Mouse (Mus musculus) c-Kit-positive CD71-positive TER-119-negative erythroid progenitor cells, embryonic 14.5 days (primary cell): ENCODE data around the gene Zic5.
"Not testable (repeated sequence)": the region's sequence is repeated elsewhere in the genome, so short reads cannot be mapped to it uniquely, and the experiment has no call there.

Source experiments
- DNase-seq: peaks from one replicate; pipeline ENCODE4 v3.0.0-alpha.2; 2013; ENCODE audit warnings: low read depth

Zic5 gene

DNA sequence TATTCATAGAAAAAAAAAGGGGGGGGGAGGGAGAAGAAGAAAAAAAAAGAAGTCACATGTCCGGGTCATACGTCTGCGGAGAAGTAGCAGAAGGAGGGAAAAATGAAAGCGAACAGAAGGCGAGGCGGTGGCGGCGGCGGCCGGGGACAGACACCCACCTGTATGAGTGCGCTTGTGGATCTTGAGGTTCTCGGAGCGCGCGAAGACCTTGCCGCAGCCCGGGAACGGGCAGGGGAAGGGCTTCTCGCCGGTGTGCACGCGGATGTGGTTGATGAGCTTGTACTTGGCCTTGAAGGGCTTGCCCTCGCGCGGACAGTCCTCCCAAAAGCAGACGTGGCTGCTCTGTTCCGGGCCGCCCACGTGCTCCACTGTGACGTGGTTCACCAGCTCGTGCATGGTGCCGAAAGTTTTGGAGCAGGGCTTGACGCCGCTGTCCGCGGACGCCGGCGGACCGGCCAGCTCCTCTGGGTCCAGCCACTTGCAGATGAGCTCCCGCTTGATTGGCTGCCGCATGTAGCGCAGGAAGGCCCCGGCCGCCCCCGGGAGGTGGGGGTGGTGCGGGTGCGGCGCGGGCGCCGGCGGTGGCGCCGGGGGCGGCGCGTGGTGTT lies 1.6 kb downstream of the Zic5 start:
- not testable (repeated sequence) for DNase-seq

DNA sequence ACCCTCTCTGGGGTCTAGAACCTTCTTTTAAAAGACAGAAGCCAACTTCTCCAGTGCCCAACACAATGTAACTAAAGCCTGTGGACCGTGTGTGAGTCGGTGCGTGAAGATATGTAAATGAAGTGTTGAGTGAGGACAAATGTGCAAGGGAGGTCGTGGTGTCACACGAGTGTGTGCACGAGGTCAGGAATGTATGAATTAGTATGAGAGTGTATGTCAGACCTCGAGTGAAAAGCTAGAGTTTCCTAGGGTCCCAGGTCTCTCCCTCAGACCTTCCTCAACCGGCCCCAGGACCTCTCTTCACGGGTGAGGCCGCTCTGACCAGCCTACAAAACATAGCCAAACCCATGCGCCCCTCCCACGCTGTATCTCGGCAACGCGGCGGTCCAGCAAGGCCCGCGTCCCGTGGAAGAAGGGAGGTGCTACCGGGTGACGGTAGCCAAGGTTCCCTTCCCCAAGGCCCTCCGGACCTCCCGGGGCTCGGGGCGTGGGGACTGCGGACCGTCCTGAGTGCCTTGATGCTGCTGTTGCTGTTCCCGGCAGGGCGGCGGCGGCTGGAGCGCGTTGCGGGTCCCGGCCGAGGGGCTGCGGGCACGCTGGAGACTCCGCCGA lies 2.3 kb downstream of the Zic5 start:
- no peak for DNase-seq

DNA sequence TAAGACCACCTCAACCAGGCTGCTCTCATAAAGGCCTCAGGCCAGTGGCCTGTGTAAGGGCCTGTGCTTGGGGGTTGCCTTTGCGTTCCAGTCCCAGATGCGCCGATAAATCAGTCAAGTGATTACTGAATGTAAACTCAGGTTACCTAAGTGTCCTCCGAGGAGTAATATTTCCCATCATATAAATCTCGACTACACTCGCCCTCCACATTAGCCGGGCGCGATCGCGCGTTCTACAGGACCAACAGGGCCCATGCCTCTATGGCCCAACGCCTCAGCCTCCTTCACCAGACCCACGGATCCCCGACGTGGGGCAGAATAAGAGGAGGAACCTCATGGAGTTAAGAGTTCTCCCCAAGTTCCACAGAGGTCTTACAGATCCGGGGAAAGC lies 2.8 kb downstream of the Zic5 start:
- no peak for DNase-seq

DNA sequence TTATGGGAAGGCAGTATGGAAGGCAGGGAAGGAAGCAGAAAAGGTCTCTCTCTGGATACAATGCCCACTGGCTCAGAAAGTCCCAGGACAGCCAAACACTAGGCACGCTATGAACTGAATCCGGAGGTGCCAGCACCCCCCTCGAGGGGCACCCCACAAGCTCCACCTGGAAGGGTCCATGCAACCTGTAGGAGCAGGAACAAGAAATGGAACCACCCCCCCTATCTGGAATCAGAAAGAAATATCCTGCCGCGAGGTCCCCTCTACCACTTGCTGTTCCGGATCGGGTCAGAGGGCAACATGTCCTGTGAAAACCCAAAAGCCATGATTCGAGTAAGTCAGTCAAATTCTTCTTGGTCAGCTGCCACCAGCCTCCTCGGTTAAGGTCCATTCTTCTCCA lies 3.5 kb downstream of the Zic5 start:
- no peak for DNase-seq

DNA sequence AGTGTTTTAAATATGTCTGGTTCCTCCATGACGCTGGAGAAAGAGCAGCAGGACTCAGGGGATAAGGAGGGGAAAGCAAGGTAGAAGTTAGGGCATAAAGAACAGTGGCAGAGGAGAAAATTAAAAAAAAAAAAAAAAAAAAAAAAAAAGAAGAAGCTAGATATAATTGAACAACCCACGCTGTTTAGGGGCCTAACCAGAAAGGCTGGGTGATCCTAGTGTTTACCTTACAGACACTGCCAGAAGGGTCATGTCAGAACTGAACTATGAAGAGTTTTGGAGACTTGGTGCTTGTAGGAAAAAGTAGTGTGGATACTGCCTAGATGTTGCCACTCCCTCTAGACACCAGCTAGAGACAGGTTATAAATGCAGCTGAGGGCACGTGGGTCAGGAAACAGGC lies 4.0 kb downstream of the Zic5 start:
- DNase-seq: no peak

DNA sequence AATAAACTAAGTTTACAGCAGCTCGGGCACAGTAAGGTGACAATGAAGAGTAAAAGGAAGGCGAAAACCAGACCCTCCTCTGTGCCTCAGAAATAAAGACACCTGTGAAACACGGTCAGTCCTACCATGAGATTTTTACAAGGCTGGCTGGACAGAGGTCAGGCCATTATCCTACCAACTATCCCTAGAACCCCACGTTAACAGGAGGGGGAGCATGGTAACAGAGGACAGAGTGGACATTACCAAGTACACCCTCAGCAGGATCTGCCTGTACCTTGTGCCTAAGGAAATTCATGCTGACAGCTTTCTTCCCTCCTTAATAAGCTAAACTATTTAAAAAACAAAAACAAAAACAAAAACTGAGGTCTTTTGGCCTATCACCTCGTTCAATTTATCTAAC lies 5.3 kb downstream of the Zic5 start:
- no peak for DNase-seq

DNA sequence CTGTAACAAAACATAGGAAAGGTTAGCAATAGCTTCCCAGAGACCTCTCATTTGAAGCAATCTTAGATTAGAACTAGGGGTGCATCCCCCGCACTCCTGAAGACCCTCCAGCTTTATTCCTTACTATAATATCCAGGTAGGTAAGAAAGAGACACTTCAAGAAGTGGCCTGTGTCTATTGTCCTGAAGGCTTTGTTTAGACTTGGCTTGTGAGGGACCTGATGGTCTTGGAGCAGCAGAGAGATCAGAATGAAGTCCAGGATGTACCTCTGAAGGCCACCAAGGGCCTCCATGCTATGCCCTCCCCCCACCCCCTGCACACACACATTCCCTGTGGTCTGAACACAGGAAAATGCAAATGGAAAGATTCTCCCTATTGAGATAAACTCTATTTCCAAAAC lies 5.7 kb downstream of the Zic5 start:
- no peak for DNase-seq

DNA sequence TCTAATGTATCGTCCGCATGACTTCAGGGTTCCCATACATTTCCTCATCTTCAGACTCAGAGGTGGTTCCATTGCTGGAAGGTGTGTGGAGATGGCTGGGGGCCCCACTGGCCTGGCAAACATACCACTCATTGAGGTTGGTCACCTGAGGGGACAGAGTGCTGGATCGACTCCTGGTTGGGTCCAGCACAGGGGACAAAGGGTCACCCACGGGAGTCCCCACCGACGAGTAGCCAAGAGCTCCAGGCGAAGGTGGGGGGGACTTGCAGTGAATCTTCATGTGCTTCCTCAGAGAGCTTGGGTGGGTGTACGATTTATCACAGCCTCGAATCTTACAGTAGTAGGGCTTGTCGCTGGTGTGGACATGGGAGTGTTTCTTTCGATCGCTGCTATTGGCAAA lies 6.1 kb downstream of the Zic5 start:
- not testable (repeated sequence) for DNase-seq

DNA sequence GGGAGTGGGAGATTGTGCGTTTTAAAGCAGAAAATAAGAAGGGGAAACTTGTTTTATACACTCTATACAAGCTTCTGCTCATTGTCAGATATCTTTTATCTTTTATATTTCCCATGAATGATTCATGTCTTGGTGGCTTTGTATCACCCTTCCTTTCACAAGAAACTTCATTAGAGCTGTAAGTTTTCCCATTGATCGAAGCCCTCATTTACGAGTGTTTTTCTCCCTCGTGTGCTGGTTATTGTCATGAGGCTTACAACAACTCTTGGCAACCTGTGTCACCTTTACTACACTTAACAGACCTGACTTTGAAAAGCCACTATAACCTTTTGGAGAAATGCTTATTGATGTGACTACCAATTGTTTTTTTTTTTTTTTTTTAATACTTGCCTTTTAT lies 9.9 kb downstream of the Zic5 start:
- no peak for DNase-seq

DNA sequence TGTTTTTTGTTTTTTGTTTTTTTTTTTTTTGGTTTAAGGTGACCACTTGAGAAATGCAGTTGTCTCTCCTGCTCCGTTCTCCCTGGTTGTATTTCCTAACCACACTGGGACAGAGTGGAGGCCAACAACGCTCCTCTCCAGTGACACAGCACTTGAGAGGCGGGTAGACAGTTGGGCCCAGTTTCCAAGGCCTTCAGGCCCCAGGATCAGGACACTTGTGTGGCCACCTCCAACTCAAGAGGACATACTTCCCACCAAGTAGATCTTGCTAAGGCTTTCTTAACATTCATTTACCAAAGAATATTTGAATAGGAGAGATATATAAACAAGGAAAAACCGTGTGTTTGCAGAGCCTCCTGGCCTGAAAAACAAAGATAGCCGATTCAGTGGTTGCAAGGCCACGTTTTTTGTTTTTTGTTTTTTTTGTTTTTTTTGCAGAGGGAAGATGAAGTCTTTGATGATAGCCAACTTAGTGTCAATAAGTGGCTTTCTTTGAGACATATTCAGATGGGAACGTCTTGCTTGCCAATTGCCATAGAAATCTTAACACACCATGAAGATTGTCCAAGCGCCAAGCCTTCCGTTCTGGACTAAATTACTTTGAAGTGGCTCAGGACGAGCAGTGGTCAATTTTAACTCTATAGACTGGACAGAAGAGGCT lies 10.4 kb downstream of the Zic5 start:
- no peak for DNase-seq

DNA sequence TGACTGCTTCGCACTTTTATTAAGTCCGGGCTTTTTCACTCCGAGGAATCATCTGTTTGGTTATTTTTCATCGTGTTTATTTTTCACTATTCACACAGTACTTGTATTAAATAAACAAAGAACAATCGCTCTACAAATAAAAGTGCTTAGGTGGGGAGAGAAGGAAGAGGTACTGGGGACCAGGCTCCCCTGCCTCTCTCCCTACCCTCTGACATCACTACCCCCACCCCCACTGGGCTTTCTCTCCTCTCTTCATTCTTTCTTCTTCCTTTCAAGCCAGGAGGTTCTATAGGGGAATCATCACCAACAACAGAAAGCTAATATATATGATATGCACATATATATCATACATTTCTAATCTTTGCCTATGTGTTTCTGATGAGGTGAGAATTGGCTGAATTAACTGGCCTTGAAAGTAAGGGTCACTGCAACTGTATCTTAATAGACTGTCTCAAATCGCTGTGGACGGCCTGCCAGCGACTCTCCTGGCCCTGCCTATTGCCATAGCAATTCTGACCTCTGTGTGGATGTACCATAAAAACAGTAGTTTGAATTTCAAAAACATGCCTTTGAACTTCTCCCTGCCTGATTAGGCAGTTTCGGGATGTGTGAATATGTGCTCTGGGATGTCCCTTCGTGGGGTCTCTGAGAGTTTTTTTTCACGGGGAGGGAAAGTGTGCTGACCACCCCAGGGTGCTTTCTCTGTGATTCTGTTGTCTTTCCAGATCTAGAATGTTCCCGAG lies 11.3 kb downstream of the Zic5 start:
- no peak for DNase-seq

DNA sequence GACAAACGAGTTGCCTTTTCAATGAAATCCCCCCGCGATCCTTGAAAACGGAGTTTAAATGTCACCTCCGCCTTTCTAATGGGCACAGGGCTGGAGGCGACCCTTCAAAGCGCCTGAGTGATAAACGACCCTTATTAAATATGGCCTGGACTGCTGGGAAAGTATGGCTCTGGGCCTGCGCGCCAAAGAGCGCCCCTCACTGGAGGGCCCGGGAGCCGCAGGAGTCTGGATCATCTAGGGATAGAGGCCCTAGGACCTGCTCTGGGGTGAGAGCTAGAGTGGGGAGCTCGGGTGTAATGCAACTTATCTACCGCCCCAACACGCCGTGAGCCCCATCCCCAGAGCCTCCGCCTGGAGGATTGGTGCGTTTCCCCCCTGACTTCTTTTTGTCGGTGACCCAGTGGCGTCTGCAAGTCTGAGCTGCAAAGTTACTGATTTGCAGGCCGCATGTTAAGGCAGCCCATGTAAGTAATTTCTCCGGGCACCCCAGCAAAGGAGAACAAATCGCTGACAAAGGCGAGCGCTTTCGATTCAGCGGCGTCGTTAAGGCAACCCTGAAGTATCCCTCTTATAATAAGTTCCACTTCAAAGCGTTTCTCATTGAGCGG lies 12.0 kb downstream of the Zic5 start:
- DNase-seq: no peak

DNA sequence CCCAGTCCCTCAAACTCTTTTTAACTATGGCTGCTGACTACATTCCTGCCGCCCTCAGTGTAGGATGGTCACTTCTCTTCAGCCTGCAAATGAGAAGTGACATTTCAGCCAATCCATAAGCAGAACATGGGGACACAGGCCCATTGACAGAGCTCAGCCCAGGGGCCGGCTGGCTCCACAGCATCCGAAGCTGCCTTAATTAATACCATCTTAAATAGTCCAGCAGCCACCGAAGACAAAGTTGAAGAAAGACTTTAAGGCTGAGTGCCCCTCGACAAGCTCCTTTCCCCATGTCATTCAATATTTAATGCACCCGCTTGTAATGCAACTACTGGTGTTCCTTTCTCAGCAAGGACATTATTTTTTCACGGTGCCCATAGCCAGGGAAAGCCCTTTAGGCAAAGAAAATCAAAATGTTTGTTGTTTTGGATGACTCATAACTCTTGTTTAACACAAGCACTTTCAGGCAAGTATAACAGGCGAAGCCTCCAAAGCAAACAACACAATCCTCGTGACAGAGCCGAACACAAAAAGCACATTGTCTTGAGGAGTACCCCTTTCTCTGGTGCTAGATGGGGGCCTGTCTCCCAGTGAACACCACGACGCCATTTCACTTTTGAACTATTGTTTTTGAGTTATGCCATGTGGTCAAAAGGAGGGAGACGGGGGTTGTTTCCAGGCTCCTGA lies 12.6 kb downstream of the Zic5 start:
- no peak for DNase-seq

DNA sequence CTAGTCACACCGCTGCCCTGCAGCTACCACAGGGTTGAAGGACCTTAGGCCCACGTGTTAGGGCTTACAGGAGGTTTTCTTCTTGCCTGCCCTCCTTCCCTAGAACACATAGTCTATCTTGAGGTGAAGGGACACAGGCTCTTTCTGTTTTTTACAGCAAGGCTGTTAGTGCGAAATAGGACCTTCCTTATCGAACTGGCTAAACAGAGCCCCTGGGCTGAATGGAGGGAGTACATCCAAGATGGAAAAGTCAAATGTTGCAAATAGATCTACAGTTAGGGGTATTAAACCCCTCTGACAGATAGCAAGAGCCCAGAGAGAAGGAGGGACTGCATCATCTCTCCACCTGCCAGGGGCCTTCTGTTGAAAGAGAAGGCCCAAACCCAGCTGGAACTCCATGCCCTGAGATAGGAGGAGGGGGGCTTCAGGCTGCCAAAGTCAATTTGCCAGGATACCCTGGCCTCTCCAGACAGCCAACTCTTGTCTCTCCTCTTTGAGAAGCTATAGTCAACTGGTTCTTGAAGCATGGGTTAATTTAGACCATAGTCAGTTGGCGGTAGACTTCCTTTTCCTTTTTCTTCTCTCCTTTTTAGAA lies 13.8 kb downstream of the Zic5 start:
- no peak for DNase-seq

DNA sequence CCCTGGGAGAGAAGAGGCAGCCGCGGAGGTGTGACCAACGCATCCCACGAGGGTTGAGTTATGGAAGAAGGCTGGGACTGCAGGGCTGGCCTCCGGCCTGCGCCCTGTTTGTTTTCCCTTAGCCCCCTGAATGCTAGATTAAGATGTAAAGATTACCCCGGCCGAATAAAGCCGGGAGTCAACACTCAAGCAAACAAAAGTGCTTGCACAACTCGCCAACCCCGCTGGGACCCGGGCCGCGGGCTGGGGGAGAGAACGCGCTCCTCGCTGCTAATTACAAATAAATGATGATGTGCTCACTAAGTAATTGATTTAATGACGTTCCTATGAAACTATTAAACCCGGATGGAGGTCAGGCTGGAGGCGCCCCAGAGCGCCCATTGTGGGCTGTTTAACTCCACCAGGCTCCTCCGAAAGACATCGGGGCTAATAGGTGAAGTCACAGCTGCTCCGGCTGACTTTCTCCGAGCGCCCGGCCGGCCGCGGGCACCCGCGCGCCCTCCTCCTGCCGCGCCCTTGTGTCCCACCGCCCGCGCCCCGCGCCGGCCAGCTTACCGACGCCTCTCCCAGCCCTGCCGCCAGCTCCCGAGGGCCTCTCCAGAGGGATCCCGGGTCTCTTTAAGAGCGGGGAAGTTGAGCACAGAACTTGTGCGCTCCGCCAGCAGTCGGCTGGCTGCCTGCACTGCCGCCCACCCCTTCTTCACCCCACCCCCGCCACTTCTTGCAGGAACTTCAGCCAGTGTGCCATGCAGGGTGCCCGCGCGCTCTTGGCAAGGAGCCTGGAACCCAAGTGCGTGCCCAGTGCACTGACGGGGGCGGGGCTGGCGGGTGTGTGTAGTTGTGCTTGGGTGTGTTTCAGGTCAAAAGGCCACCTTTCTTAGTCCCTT lies 14.7 kb downstream of the Zic5 start, which contains the start of gene Gm5089:
Gene Gm5089, minus strand, starts transcription at position 620 of the 887 bp plus-strand sequence.
- DNase-seq: no peak

DNA sequence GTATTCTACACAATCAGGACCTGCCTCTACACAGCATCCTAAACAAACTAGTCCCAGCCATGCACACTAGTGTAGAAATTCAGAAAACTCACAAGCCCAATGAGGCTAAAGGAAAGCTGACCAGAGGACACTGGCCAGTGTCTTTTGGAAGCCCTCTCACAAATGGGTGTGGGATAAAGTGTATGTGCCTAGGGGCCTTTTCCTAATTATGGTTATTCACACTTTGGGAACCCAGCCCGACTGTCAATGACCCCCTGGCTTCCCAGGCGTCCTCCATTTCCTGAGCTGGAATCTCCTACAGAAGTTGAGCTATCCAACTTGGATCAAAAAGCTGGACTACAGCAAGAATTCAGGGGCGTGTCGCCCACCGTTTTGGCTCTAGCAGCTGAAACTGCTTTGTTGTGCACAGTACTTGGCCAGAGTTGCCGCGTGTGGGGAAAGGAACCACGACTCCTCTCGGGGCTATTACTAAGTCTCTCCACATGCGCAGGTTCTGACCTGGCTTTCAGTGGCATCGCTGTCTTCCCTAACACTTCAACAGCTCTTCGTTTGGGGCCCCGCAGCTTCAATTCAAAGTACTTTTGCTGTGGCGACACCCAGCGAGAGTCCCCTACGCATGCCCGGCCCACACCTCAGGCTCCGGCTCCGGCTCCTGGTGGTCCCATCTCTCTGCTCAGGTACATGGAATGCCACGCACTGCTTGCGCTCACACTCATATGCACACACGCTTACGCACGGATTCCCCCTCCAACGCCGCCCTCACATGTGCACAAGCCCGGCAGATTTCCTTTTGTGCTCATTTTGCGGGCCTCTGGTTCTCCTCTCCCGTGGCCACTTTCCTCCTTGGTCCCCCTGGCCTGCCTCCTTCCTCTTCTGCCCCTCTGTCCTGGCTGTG lies 15.6 kb downstream of the Zic5 start:
- DNase-seq: no peak

DNA sequence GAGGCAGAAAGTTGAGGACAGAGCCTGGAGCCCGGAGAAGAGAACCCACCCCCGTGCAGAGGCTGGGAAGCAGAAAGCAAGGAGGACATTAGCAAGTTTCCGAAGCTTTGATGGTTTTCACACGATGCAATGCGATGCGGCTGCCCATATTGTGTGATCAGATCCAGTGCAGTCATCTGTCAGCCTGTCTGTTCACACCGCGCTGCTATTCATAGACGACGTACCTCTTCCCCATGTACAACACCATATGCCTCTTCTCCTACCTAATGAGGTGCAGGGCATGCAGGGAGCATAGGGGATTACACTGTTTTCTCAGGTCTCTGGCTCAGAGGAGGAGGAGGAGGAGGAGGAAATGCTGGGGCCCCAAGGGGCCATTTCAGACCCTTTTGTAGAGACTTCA lies 28.6 kb downstream of the Zic5 start:
- DNase-seq: no peak

DNA sequence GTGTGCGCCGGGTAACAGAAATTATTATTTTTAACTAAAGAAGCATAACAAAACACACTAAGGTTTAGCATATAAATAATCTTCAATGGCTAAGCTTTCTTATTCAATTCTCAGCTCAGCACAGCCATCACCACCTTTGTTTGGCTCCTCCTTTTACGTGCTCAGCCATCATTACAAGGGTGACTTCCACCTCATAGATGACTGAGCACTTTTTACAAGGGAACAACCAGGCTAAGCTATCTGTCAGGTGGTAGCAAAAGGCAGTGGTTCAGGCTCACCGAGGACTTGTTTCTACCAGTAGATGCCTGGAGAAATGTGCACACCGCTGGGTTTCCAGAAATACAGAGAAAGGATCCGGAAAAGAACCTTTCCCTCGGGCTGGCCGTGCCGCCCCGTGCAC lies 31.4 kb downstream of the Zic5 start:
- no peak for DNase-seq

DNA sequence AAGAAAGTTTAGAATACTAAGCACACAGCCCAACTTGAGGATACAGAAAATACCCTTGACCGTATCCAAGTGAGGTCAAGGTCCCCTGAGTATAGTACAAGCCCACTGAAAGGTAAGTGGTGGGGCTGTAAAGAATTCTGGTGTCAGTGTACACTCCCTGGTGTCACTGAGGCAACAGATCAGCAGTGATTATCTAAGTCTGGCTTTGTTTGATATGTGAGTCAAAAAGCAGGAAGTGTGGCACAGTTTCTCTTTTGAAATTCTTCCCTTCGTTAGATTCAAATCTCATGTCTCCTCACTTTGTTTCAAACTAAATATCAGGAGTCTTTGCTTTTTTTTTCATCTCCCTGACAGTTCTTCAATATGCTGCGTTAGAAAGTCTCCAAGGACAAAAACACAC lies 32.9 kb downstream of the Zic5 start:
- no peak for DNase-seq

DNA sequence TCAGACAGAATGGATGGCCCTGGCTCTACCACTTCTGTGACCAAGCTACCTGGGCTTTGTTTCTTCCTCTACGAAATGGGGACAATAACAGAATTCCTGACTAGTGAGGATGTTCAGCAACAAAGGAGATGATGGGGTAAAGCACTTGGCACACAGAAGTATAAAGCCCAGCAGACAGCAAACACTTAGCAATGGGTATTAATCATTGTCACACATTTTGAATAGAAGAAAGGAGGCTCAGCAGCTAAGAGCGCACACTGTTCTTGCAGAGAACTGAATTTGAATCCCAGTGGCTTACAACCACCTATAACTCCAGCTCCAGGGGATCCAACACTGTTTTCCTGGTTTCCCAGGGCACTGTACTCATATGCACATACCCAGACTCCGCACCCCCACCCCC lies 37.8 kb downstream of the Zic5 start:
- DNase-seq: no peak
